Mouse (Mus musculus): ENCODE measurements around the gene Cacfd1. TPM values are rescaled to one million over a fixed set of nuclear protein-coding genes. Genes with fewer than 3 reads are reported as not detected.

The Cacfd1 gene
- polyA plus RNA-seq, 1 experiment, result 63.7 TPM

DNA sequence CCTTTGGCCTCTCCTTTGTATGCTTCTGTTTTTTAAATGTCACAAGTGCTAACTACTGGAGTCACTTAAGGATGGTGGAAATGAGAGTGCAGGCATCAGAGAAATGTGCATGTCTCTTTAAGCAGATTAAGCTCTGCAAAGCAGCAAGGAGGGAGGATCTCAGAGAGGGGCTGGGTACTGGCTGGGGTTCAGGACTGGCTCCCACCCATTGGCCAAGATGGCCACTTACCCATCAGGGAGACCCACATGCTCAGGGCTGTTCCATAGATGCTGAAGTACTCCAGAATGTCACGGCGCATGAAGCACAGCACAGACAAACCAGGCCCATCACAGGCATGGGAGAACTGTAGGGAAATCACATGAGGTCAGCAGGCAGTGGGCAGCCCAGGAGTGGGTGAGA, 57.4 kb downstream of the Cacfd1 start:
- TF ChIP-seq POLR2A (IDR thresholded peaks at IDR 0.05; ENCODE audit: extremely low read depth, insufficient read depth, low read length) (no peak), CTCF (IDR thresholded peaks at IDR 0.05; ENCODE audit: extremely low read depth, insufficient read depth, low read length) (no peak)

DNA sequence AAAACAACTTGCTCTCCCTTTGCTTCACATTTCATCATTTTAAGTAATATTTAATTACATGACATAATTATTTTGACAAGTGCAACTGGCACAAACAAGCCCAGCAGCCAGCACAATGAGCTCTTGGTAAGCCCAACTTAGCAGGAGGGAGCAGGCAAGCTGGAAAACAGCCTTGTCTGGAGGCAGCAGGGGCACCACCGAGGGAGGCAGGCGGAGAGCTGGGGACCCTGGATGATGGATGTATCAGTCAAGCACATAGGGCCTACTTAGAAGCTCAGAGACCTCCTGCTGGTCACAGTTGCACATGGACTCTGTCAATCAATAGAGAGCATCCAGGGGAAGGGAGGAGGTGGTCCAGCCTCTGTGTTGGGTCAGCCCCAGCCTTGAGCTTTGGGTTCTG, 58.3 kb downstream of the Cacfd1 start:
- Histone ChIP-seq H3K27ac (ENCODE audit: insufficient read depth, low read length) (no peak overlapping the region), H3K4me3 (ENCODE audit: insufficient read depth, low read length) (no peak overlapping the region), H3K4me1 (ENCODE audit: control insufficient read depth, insufficient read depth, low read length) (peaks cover 4% of the 10 kb centered on the region)
- TF ChIP-seq CTCF (IDR thresholded peaks at IDR 0.05; ENCODE audit: extremely low read depth, insufficient read depth, low read length), result no peak
- no peak for TF ChIP-seq POLR2A (IDR thresholded peaks at IDR 0.05; ENCODE audit: extremely low read depth, insufficient read depth, low read length)

More for the DNA sequence above, 57.4 kb downstream of the Cacfd1 start:
- Histone ChIP-seq H3K27ac (ENCODE audit: insufficient read depth, low read length) (no peak overlapping the region), H3K4me1 (ENCODE audit: control insufficient read depth, insufficient read depth, low read length) (peaks cover 4% of the 10 kb centered on the region), H3K4me3 (ENCODE audit: insufficient read depth, low read length) (no peak overlapping the region)

DNA sequence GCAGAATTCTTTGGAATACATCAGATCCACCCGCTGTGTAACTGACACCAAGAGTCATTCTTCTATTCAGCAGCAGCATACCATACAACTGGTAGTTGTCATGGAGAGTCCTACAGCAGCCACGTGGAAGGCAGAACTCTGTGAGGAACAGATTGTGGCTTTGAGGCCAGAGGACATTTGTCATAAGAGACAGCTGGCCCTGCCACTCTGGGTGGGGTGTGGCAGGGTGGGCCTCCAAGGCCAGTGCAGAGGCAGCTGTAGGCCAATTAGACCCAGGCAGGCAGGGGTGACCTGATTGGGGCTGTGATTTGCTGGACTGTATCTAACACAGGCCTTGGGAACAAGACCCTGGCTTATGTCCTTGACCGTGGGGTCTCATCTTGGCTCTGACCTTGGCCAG, 59.9 kb downstream of the Cacfd1 start:
- Histone ChIP-seq H3K4me1 (ENCODE audit: control insufficient read depth, insufficient read depth, low read length) (peaks cover 4% of the 10 kb centered on the region), H3K4me3 (ENCODE audit: insufficient read depth, low read length) (no peak overlapping the region), H3K27ac (ENCODE audit: insufficient read depth, low read length) (no peak overlapping the region)
- no peak for TF ChIP-seq CTCF (IDR thresholded peaks at IDR 0.05; ENCODE audit: extremely low read depth, insufficient read depth, low read length)
- no peak for TF ChIP-seq POLR2A (IDR thresholded peaks at IDR 0.05; ENCODE audit: extremely low read depth, insufficient read depth, low read length)

DNA sequence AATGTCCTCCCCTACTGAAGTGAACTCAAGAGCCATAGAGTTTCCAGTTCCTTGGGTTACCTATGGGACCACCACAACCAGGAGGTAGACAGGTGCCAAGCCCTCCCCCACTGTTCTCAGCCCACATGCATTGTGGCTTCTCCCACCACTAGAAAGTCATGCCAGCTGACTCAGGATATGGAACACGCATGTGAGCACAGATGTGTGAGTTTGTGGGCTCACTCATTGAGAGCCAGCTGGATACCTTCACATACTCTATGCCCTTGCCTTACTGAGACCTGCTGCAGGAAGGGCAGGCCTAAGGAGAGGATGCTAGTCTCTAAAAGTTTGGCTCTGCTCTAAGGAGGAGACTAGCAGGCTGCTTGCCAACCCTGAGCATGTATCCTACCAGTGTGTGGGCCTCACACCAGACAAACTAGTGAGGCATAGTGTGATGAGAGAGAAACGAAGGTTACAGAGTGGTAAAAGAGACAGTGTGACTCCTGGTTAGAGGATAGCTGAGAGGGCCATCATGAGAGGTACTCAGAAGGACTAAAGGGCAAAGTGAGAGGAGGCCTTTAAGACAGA, 60.6 kb downstream of the Cacfd1 start:
- TF ChIP-seq CTCF (IDR thresholded peaks at IDR 0.05; ENCODE audit: extremely low read depth, insufficient read depth, low read length), result no peak
- no peak for TF ChIP-seq POLR2A (IDR thresholded peaks at IDR 0.05; ENCODE audit: extremely low read depth, insufficient read depth, low read length)
- Histone ChIP-seq H3K27ac (ENCODE audit: insufficient read depth, low read length) (no peak overlapping the region), H3K4me1 (ENCODE audit: control insufficient read depth, insufficient read depth, low read length) (peaks cover 4% of the 10 kb centered on the region), H3K4me3 (ENCODE audit: insufficient read depth, low read length) (no peak overlapping the region)

Other genes starting within 250 kb of the Cacfd1 start
- not detected in 2 replicates for gene Abo, start 144.9 kb upstream of the Cacfd1 start, polyA plus RNA-seq (2012; rRNA removed)
- 18.7 and 19.1 TPM in 2 replicates for gene Surf6, start 107.0 kb upstream of the Cacfd1 start, polyA plus RNA-seq (2012; rRNA removed)
- gene Med22, start 99.2 kb upstream of the Cacfd1 start, polyA plus RNA-seq (2012; rRNA removed), result 44.1 and 47.4 TPM in 2 replicates
- gene Rpl7a, start 99.2 kb upstream of the Cacfd1 start, polyA plus RNA-seq (2012; rRNA removed), result 642 and 671 TPM in 2 replicates
- gene Surf2, start 93.6 kb upstream of the Cacfd1 start, polyA plus RNA-seq (2012; rRNA removed), result 56.9 and 59.0 TPM in 2 replicates
- gene Surf1, start 93.4 kb upstream of the Cacfd1 start, polyA plus RNA-seq (2012; rRNA removed), result 136 and 138 TPM in 2 replicates
- 56.1 and 58.4 TPM in 2 replicates for gene Surf4, start 76.0 kb upstream of the Cacfd1 start, polyA plus RNA-seq (2012; rRNA removed)
- 0.23 and 0.30 TPM in 2 replicates for gene Stkld1, start 75.9 kb upstream of the Cacfd1 start, polyA plus RNA-seq (2012; rRNA removed)
- 82.2 and 85.9 TPM in 2 replicates for gene Rexo4, start 45.5 kb upstream of the Cacfd1 start, polyA plus RNA-seq (2012; rRNA removed)
- gene Adamts13, start 36.5 kb upstream of the Cacfd1 start, polyA plus RNA-seq (2012; rRNA removed), result 6.9 and 7.0 TPM in 2 replicates
- 43.2 and 46.6 TPM in 2 replicates for gene Slc2a6, start 18.1 kb downstream of the Cacfd1 start, polyA plus RNA-seq (2012; rRNA removed)
- gene Mymk, start 62.3 kb downstream of the Cacfd1 start, polyA plus RNA-seq (2012; rRNA removed), result 0.51 and 0.69 TPM in 2 replicates
- gene Adamtsl2, start 69.5 kb downstream of the Cacfd1 start, polyA plus RNA-seq (2012; rRNA removed), result 32.0 and 36.7 TPM in 2 replicates
- 129 and 142 TPM in 2 replicates for gene Fam163b, start 132.6 kb downstream of the Cacfd1 start, polyA plus RNA-seq (2012; rRNA removed)
- gene Dbh, start 155.3 kb downstream of the Cacfd1 start, polyA plus RNA-seq (2012; rRNA removed), result 0.23 and 0.31 TPM in 2 replicates
- 7.9 and 8.3 TPM in 2 replicates for gene Sardh, start 238.4 kb downstream of the Cacfd1 start, polyA plus RNA-seq (2012; rRNA removed)